Mouse (Mus musculus) megakaryocyte, embryonic 14.5 days (primary cell): ENCODE measurements at regions not wholly inside any gene's neighbourhood (a gene's known extent, or its start where the extent isn't known, plus 50 kb on each side); places are given as distances from the start of the nearest gene placed in this dataset.

Source experiments
- H3K27me3 ChIP-seq: replicated peaks from 2 replicates; pipeline ENCODE3; 2012; ENCODE audit warnings: inconsistent platforms
- H3K36me3 ChIP-seq: replicated peaks from 2 replicates; pipeline ENCODE3; 2012; ENCODE audit warnings: low read length, inconsistent platforms, mixed read lengths
- H3K4me1 ChIP-seq: 2 replicates; pipeline ENCODE4 v1.6.1; 2012; ENCODE audit warnings: inconsistent platforms
- H3K4me3 ChIP-seq: replicated peaks from 2 replicates; pipeline ENCODE3; 2012; ENCODE audit warnings: moderate library complexity, mild to moderate bottlenecking, inconsistent platforms
- H3K9me3 ChIP-seq: 2 replicates; pipeline ENCODE4 v1.6.1; 2012; ENCODE audit warnings: inconsistent platforms
- FLI1 ChIP-seq: IDR thresholded peaks from 2 replicates; pipeline ENCODE4 v1.6.1; 2012; ENCODE audit warnings: low read length, inconsistent platforms, mixed read lengths
- GATA1 ChIP-seq: IDR thresholded peaks from 3 replicates; pipeline ENCODE4 v1.6.1; 2012; ENCODE audit warnings: mixed read lengths, low read length, inconsistent platforms, borderline replicate concordance

DNA sequence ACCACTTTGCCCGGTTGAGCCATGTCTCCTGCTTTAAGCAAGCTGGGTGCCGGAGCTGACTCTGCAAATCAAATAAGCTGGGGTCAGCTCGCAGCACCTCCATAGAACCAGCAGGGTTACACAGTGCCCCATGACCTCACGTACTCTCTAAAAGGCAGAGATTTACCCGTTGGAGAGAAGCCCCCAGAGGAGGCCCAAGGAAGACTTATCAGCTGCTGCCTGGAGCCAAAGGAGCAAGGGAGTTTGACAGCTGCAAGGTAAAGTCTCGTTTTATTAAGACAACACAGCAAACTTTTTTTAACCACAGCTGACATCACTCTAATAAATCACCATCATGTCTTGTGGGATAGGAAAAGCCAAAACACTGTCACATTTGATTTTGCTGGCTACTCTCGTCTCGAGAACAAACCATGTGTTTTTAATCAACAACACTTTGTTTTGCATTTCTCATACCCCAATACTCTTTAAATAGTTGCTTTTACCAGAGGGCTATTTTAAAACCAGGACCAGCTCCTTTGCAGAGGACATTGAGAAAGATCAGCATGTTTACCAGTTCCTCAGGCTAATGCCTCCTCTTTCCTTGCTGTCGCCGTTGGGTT lies 148.7 kb upstream of the Zfp703 start:
- H3K27me3 ChIP-seq = no peaks in the 10 kb centered on the region
- TF ChIP-seq GATA1 (no peak), FLI1 (no peak)
- H3K36me3 ChIP-seq = no peaks in the 10 kb centered on the region
- peaks cover 8% of the 10 kb centered on the region; the same call in 1 of the 2 replicates for H3K9me3 ChIP-seq
- H3K4me1 ChIP-seq = no peaks in the 10 kb centered on the region
- no peak overlapping the region for H3K4me3 ChIP-seq

- no peak for TF ChIP-seq GATA1
- no peak for TF ChIP-seq FLI1
- H3K36me3 ChIP-seq = no peaks in the 10 kb centered on the region
- H3K4me3 ChIP-seq = no peak overlapping the region
- no peaks in the 10 kb centered on the region for H3K4me1 ChIP-seq
- H3K27me3 ChIP-seq = no peaks in the 10 kb centered on the region
- peaks cover 8% of the 10 kb centered on the region; the same call in 1 of the 2 replicates for H3K9me3 ChIP-seq
Observed at GRCm38 (mm10) chr8:26829313-26829712, 147.8 kb upstream of the Zfp703 start.

DNA sequence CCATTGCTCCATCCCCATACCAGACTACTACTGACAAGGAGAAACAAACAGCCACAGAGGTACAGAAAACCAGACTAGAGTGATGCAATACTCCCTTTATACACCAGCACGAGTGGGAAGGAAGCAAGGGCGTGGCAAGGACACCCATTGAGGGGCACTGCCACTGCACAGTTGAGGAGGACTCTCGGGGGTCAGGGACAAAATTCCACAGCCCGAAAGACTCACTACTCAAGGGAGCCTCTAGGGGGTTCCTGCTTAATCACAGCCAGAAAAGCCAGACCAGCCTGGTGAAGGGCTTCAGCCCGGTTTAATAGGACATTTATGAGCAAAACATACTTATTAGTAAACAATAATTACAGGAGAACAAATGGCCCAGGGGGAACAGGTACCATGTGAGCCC lies 146.0 kb upstream of the Zfp703 start:
- Histone ChIP-seq H3K4me3 (no peak overlapping the region), H3K27me3 (no peaks in the 10 kb centered on the region), H3K4me1 (peaks cover 7% of the 10 kb centered on the region), H3K9me3 (peaks cover 3% of the 10 kb centered on the region; the same call in 1 of the 2 replicates), H3K36me3 (no peaks in the 10 kb centered on the region)
- no peak for TF ChIP-seq FLI1
- no peak for TF ChIP-seq GATA1

- no peak for TF ChIP-seq FLI1
- no peak for TF ChIP-seq GATA1
- H3K36me3 ChIP-seq = no peaks in the 10 kb centered on the region
- H3K4me3 ChIP-seq = no peak overlapping the region
- H3K9me3 ChIP-seq = peaks cover 5% of the 10 kb centered on the region
- no peaks in the 10 kb centered on the region for H3K27me3 ChIP-seq
- peaks cover 7% of the 10 kb centered on the region for H3K4me1 ChIP-seq
Observed at GRCm38 (mm10) chr8:26831790-26832189, 145.3 kb upstream of the Zfp703 start.

DNA sequence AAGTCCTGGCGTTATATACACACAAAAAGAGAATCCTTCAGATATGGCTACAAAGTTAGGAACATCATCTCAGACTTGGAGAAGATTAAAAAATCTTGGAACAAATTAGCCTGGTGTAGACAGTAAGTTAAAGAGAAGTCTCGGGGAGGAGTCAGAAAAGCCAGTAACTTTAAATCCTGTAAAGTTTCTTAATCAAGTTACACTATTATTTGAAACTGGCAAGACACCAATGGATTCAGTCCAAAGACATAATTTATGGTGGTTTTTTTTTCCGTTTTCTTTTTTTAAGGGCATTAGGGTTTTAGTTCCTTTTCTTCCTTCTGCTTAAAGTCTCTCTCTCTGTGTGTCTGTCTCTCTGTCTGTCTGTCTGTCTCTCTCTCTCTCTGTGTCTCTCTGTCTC lies 144.6 kb upstream of the Zfp703 start:
- H3K9me3 ChIP-seq = peaks cover 9% of the 10 kb centered on the region
- H3K4me1 ChIP-seq = peaks cover 7% of the 10 kb centered on the region
- no peak overlapping the region for H3K4me3 ChIP-seq
- H3K36me3 ChIP-seq = no peaks in the 10 kb centered on the region
- no peaks in the 10 kb centered on the region for H3K27me3 ChIP-seq
- TF ChIP-seq GATA1 (no peak), FLI1 (no peak)

GRCm38 (mm10) chr8:26833297-26833696 lies 143.8 kb upstream of the Zfp703 start:
- TF ChIP-seq FLI1 = no peak
- TF ChIP-seq GATA1 = no peak
- H3K4me3 ChIP-seq = no peak overlapping the region
- peaks cover 9% of the 10 kb centered on the region for H3K9me3 ChIP-seq
- H3K36me3 ChIP-seq = no peaks in the 10 kb centered on the region
- H3K27me3 ChIP-seq = no peaks in the 10 kb centered on the region
- H3K4me1 ChIP-seq = peaks cover 7% of the 10 kb centered on the region

DNA sequence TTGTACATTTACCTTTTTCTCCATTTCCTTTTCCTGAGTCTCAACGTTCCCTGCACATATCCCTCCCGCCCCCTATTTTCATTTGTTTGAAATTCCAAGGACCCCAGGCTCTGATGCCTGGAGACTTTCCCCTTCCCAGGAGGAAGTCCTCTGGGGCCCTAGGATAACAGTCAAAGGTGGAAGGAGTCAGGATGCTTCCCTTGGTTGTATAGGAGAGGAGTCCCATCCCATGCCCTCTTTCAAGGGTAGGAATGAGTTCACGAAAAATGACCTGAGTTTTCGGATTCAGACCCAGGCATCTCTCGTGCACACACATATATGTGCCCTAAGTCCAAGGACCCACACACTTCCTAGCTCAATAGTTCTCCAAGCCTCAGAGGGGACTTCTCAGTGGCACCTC lies 143.3 kb upstream of the Zfp703 start:
- H3K9me3 ChIP-seq = peaks cover 9% of the 10 kb centered on the region
- H3K27me3 ChIP-seq = no peaks in the 10 kb centered on the region
- H3K4me1 ChIP-seq = peaks cover 7% of the 10 kb centered on the region
- no peak for TF ChIP-seq GATA1
- TF ChIP-seq FLI1 = no peak
- H3K36me3 ChIP-seq = no peaks in the 10 kb centered on the region
- no peak overlapping the region for H3K4me3 ChIP-seq

GRCm38 (mm10) chr8:26834604-26835003 lies 142.5 kb upstream of the Zfp703 start:
- Histone ChIP-seq H3K4me1 (peaks cover 7% of the 10 kb centered on the region), H3K4me3 (no peak overlapping the region), H3K9me3 (peaks cover 9% of the 10 kb centered on the region), H3K36me3 (no peaks in the 10 kb centered on the region), H3K27me3 (no peaks in the 10 kb centered on the region)
- TF ChIP-seq GATA1 (no peak), FLI1 (no peak)

DNA sequence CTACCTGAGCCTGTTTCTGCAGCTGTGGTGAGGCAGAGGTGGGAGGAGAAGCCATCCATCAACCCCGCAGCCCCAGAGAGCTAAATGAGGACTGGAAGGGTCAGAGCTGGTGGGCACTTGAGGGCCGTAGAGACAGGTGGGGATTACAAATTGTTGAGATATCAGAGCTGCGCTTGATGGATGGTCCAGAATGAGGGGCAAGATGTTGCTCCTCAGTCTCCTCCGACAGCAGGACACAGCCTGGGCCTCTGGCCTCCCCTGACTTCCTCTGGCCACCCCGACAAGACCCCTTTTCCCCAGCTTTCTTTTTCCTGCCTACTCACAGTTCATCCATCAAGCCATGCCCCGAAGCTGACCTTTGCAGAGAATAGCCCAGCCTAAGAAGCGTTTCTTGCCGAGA lies 142.0 kb upstream of the Zfp703 start:
- H3K4me3 ChIP-seq = peak overlapping the region; percentile 19
- TF ChIP-seq GATA1 = no peak
- no peak for TF ChIP-seq FLI1
- H3K4me1 ChIP-seq = peaks cover 7% of the 10 kb centered on the region
- peaks cover 12% of the 10 kb centered on the region for H3K9me3 ChIP-seq
- no peaks in the 10 kb centered on the region for H3K27me3 ChIP-seq
- no peaks in the 10 kb centered on the region for H3K36me3 ChIP-seq

DNA sequence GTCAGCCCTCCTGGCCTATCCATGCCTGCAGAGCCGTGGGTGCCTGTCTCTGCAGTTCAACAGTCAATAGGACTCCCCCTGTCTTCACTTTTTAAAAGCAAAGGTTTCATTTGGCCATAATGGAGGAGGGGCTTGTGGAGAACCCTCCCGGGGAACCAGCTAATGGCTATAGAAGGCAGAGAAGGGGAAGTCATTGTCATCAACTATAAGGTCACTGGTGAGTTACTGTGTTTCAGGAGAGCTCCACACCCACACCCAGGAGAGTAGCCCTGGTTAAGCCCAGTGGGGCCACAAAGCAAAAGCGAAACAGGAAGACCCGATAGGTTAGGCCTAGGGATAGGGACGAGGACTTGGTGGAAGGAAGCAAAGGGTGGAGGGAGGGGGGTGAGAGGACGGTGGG lies 141.5 kb upstream of the Zfp703 start:
- peak overlapping the region; percentile 19 for H3K4me3 ChIP-seq
- H3K9me3 ChIP-seq = peaks cover 14% of the 10 kb centered on the region
- peaks cover 7% of the 10 kb centered on the region for H3K4me1 ChIP-seq
- H3K27me3 ChIP-seq = no peaks in the 10 kb centered on the region
- no peak for TF ChIP-seq GATA1
- TF ChIP-seq FLI1 = no peak
- no peaks in the 10 kb centered on the region for H3K36me3 ChIP-seq
